Mouse (Mus musculus): ENCODE measurements around the gene Neurl4. TPM values are rescaled to one million over a fixed set of nuclear protein-coding genes. Genes with fewer than 3 reads are reported as not detected.

Gene Neurl4
- polyA plus RNA-seq, 1 experiment = 58.1 TPM

GRCm38 (mm10) chr11:69880506-69880852 is 20.4 kb upstream of the Neurl4 start:
- Histone ChIP-seq H3K4me1 (ENCODE audit: control insufficient read depth, insufficient read depth, low read length) (peaks cover 17% of the 10 kb centered on the region), H3K4me3 (replicated peaks; ENCODE audit: extremely low read depth, low read depth, low read length) (peak overlapping the region; percentile 97)
- DNase-seq = no peak
- TF ChIP-seq CTCF (IDR thresholded peaks at IDR 0.05; ENCODE audit: insufficient read depth, low read length) (peak; percentile 86), POLR2A (IDR thresholded peaks at IDR 0.05; ENCODE audit: borderline replicate concordance, extremely low read depth, low read depth, low read length) (no peak)
- under 1% methylated on average over 18 of the region's 18 CpGs for WGBS

GRCm38 (mm10) chr11:69880853-69881603 is 19.8 kb upstream of the Neurl4 start, which contains the start of gene Kctd11:
Gene Kctd11 (minus strand): TSS chr11:69881406.
- Histone ChIP-seq H3K4me1 (ENCODE audit: control insufficient read depth, insufficient read depth, low read length) (peaks cover 17% of the 10 kb centered on the region), H3K4me3 (replicated peaks; ENCODE audit: extremely low read depth, low read depth, low read length) (peak within 1 kb of the TSS; percentile 97)
- under 1% methylated on average over 46 of the region's 46 CpGs for WGBS
- TF ChIP-seq CTCF (IDR thresholded peaks at IDR 0.05; ENCODE audit: insufficient read depth, low read length) = peak; percentile 16; the same call in 1 of the 2 replicates
- TF ChIP-seq POLR2A (IDR thresholded peaks at IDR 0.05; ENCODE audit: borderline replicate concordance, extremely low read depth, low read depth, low read length) = peak; percentile 94
- DNase-seq = peak; percentile 95

- no peak for DNase-seq
- TF ChIP-seq POLR2A (IDR thresholded peaks at IDR 0.05; ENCODE audit: borderline replicate concordance, extremely low read depth, low read depth, low read length) (no peak), CTCF (IDR thresholded peaks at IDR 0.05; ENCODE audit: insufficient read depth, low read length) (no peak)
- WGBS = 59% methylated on average over 21 of the region's 21 CpGs
- H3K4me3 ChIP-seq (replicated peaks; ENCODE audit: extremely low read depth, low read depth, low read length) = peak overlapping the region; percentile 97
- H3K4me1 ChIP-seq (ENCODE audit: control insufficient read depth, insufficient read depth, low read length) = peaks cover 13% of the 10 kb centered on the region
Measured at GRCm38 (mm10) chr11:69881787-69882670, 18.8 kb upstream of the Neurl4 start.

- no peak for DNase-seq
- TF ChIP-seq CTCF (IDR thresholded peaks at IDR 0.05; ENCODE audit: insufficient read depth, low read length) (peak; percentile 49), POLR2A (IDR thresholded peaks at IDR 0.05; ENCODE audit: borderline replicate concordance, extremely low read depth, low read depth, low read length) (no peak)
- 72% methylated on average over 4 of the region's 4 CpGs for WGBS
- Histone ChIP-seq H3K4me1 (ENCODE audit: control insufficient read depth, insufficient read depth, low read length) (peaks cover 13% of the 10 kb centered on the region), H3K4me3 (replicated peaks; ENCODE audit: extremely low read depth, low read depth, low read length) (no peak overlapping the region)
Measured at GRCm38 (mm10) chr11:69883066-69883465, 17.8 kb upstream of the Neurl4 start.

- peaks cover 10% of the 10 kb centered on the region for H3K4me1 ChIP-seq (ENCODE audit: control insufficient read depth, insufficient read depth, low read length)
- DNase-seq = no peak
Measured at GRCm38 (mm10) chr11:69883527-69884151, 17.2 kb upstream of the Neurl4 start.

GRCm38 (mm10) chr11:69884240-69884639 is 16.6 kb upstream of the Neurl4 start:
- peaks cover 6% of the 10 kb centered on the region; the same call in 1 of the 2 replicates for H3K4me1 ChIP-seq (ENCODE audit: control insufficient read depth, insufficient read depth, low read length)
- no peak for DNase-seq
- TF ChIP-seq POLR2A (IDR thresholded peaks at IDR 0.05; ENCODE audit: borderline replicate concordance, extremely low read depth, low read depth, low read length) = no peak
- TF ChIP-seq CTCF (IDR thresholded peaks at IDR 0.05; ENCODE audit: insufficient read depth, low read length) = no peak
- WGBS = 45% methylated on average over 9 of the region's 9 CpGs
- H3K4me3 ChIP-seq (replicated peaks; ENCODE audit: extremely low read depth, low read depth, low read length) = no peak overlapping the region

More at GRCm38 (mm10) chr11:69883527-69884151, 17.2 kb upstream of the Neurl4 start:
- WGBS = 90% methylated on average over 8 of the region's 8 CpGs
- no peak for TF ChIP-seq POLR2A (IDR thresholded peaks at IDR 0.05; ENCODE audit: borderline replicate concordance, extremely low read depth, low read depth, low read length)
- no peak for TF ChIP-seq CTCF (IDR thresholded peaks at IDR 0.05; ENCODE audit: insufficient read depth, low read length)
- no peak overlapping the region for H3K4me3 ChIP-seq (replicated peaks; ENCODE audit: extremely low read depth, low read depth, low read length)

GRCm38 (mm10) chr11:69884663-69885062 is 16.2 kb upstream of the Neurl4 start:
- H3K4me3 ChIP-seq (replicated peaks; ENCODE audit: extremely low read depth, low read depth, low read length) = no peak overlapping the region
- WGBS = 74% methylated on average over 8 of the region's 8 CpGs
- H3K4me1 ChIP-seq (ENCODE audit: control insufficient read depth, insufficient read depth, low read length) = peaks cover 6% of the 10 kb centered on the region; the same call in 1 of the 2 replicates

GRCm38 (mm10) chr11:69886907-69887635 is 13.8 kb upstream of the Neurl4 start:
- Histone ChIP-seq H3K4me3 (replicated peaks; ENCODE audit: extremely low read depth, low read depth, low read length) (no peak overlapping the region), H3K4me1 (ENCODE audit: control insufficient read depth, insufficient read depth, low read length) (peaks cover 3% of the 10 kb centered on the region; the same call in 1 of the 2 replicates)
- peak; percentile 40 for DNase-seq
- TF ChIP-seq CTCF (IDR thresholded peaks at IDR 0.05; ENCODE audit: insufficient read depth, low read length) (peak; percentile 52), POLR2A (IDR thresholded peaks at IDR 0.05; ENCODE audit: borderline replicate concordance, extremely low read depth, low read depth, low read length) (no peak)
- WGBS = 66% methylated on average over 8 of the region's 8 CpGs

More at GRCm38 (mm10) chr11:69884663-69885062, 16.2 kb upstream of the Neurl4 start:
- TF ChIP-seq POLR2A (IDR thresholded peaks at IDR 0.05; ENCODE audit: borderline replicate concordance, extremely low read depth, low read depth, low read length) (no peak), CTCF (IDR thresholded peaks at IDR 0.05; ENCODE audit: insufficient read depth, low read length) (no peak)
- no peak for DNase-seq
